Mouse (Mus musculus) frontal cortex, adult (tissue): ENCODE data around the gene Dynll2.

Source experiments
- ATAC-seq: cut with Nextera tagmentation; 2 replicates; pipeline ENCODE4 v1.9.2; 2017; ENCODE audit warnings: mild to moderate bottlenecking, moderate library complexity, mixed read lengths; ENCODE audit not compliant: low TSS enrichment

Gene Dynll2

DNA sequence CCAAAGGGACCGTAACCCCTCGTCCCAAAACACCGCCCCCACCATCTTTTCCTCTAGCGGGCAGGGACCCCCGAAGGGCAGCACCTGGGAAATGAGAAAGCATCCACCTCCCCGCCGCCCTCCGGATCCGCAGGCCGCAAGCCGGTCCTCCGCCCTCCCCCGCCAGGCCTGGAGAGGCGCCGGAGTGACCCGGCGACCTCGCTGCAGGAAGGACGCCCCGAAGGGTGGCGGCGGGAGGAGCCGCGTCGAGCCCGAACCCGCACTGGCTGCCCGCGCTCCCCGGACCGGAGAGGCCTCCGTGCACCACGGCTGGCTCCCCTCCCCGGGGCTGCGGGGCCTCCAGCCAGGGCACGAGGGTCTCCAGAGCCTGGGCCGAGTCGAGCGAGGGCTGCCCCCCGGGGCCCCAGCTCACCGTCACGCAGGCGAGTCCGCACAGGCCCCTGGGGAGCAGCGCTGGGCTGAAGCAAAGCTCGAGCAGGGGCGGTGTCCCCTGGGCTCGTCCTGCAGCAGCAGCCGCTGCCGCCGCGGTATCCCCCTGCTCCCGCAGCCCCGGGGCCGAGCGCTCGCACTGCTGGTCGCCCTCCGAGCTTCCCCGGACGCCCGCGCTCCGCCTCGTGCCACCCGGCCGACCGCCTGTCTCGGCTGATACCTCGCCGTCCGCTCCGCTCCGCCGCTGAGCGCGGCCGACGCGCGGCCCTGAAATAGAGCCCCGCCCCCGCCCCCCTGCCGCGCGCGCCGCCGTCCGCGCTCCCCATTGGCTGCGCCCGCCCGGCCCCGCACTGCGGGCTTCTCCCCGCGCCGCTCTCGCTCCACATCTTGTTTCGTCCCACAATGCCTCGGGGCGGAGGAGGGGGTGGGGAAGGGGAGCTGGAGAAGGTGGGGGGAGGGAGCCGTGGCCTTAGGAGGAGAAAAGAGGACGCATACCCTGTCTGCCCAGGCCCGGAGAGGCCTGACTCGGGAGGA lies at the start of gene Dynll2:
Dynll2 (minus strand) TSS at position 703 of the 963 bp plus-strand sequence.
- peak; percentile 89 for ATAC-seq

GRCm38 (mm10) chr11:88036761-88037251 lies 49.5 kb upstream of the Dynll2 start:
- ATAC-seq, result peak; percentile 55; the same call in 1 of the 2 replicates

GRCm38 (mm10) chr11:88035970-88036369 lies 48.6 kb upstream of the Dynll2 start:
- ATAC-seq, result no peak

- no peak for ATAC-seq
Observed at GRCm38 (mm10) chr11:88031753-88032152, 44.4 kb upstream of the Dynll2 start.

GRCm38 (mm10) chr11:88030836-88031235 lies 43.5 kb upstream of the Dynll2 start:
- no peak for ATAC-seq

- ATAC-seq, result no peak
Observed at GRCm38 (mm10) chr11:88030219-88030618, 42.9 kb upstream of the Dynll2 start.

GRCm38 (mm10) chr11:88028193-88028684 lies 40.9 kb upstream of the Dynll2 start:
- ATAC-seq, result peak; percentile 96

DNA sequence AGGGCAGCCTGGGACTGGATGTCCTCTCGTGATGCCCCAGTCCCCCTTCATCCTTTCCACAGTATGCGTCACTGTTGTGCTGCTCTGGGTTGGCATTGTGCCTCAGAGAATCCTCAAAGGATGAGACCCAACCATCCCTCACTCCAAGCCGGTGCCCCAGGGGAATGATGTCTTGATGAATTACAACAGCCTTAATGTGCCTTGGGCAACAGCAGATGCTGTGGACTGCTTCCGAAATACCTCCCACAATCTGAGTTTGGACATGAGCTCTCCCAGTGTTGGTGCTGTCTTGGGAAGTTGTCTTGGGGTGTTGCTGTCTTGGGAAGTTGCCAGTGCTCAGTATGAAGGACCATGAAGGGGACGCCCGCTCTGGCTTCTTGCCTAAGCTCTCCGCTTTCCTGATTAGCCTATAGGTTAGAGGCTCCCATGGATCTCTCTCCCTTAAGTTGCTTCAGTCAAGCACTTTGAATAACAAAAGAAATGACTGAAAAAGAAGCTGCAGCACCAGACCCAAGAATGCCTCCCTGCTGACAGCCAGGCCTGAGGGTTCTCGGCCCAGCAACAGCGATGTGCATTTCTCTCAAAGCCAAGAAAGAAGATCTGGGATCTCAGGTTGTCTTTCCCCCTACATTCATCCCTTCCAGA lies 40.2 kb upstream of the Dynll2 start:
- no peak for ATAC-seq

- ATAC-seq, result no peak
Observed at GRCm38 (mm10) chr11:88023933-88024332, 36.6 kb upstream of the Dynll2 start.

DNA sequence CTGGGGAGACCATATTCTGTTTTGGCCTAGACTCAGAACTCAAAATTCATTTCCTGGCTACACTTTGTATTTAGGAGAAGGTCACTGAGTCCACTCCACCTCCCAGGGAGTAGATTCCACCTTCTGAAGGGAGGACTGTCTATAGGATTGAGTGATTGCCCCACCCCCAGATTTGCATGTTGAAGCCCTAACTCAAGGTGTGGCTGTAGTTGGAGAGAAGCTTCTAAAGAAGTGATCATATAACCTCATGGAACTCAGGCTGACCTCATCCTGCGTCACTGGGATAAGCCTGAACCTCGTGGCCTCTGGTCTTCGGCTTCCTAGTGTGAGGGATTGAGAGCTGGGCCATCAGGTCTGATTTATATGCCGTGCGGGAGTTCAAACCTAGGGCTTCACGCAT lies 28.5 kb upstream of the Dynll2 start:
- no peak for ATAC-seq

DNA sequence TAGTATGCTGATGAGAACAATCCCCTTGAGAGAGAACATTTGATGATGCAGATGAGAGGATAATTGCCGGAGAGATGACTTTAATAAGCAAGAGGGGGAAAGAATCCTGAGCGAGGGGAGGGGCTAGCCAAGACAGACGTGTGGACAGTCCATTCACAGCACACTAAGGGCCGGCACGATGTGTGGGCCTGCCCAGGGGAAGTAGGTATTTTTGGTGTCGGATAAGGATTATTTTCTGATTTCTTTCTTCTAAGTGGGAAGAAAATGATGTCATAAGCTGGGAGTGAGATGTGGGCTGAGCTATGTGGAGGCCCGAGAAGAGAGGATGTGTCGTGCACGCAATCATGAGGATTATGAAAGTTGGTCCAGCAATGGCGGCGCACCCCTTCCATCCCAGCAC lies 27.8 kb upstream of the Dynll2 start:
- ATAC-seq, result peak; percentile 79

- no peak for ATAC-seq
Observed at GRCm38 (mm10) chr11:88013632-88014031, 26.3 kb upstream of the Dynll2 start.

DNA sequence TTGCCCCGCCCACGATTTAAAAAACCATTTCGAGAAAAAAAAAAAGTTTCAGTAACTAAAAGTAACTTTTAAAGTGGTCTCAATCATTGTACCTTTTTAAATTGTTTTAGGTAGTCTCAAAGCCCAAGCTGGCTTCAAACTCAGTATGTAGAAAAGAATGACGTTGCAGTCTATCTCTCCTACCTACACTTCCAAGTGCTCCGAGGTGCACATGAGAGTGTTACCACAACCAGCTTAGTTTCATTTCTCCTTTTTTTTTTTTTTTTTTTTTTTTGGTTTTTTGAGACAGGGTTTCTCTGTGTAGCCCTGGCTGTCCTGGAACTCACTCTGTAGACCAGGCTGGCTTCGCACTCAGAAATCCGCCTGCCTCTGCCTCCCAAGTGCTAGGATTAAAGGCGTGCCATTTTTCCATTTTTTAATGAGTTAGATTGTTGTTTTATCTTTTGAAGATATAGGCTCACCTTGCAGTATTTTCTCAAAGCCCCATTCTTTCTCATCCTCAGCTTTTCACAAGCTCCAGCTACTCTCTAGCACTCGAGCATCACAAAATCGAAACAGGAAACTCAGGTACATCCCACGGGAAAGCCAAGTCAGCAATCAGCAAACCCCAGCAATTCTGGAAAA lies 25.4 kb upstream of the Dynll2 start:
- ATAC-seq, result no peak

GRCm38 (mm10) chr11:88011914-88012419 lies 24.6 kb upstream of the Dynll2 start:
- ATAC-seq, result no peak

DNA sequence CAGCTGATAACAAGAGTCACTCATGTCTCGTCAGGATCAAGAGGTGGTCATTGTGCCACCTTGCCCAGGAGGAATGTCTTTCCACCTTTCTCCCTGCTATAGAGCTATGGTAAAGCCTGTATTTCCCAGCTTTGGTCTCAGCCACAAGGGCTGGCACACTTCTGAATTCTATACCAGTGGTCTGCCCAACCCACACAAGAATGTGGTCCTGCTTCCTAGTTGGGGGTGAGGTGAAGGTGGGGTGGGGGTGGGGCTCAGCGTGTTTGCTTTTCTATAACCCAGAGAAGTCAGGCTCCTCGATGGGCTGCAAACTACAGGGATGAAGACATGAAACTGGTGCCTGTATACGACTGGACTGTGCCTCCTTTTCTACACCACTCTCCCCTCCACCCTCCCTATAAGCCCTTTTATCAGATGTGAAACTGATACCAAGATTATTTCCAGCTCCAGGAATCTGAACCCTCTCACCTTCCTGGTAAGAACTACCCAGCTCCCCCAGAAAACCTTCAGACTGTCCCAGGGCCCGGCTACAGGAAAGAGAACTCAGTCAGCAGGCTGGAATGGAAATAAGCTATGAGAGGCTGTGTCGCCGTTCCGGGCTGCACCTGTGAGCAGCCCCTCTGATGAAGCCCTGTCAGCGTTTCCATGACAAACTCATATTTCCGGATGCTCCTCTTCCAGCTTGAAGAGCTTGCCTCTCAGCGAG lies 24.0 kb upstream of the Dynll2 start:
- ATAC-seq, result no peak

DNA sequence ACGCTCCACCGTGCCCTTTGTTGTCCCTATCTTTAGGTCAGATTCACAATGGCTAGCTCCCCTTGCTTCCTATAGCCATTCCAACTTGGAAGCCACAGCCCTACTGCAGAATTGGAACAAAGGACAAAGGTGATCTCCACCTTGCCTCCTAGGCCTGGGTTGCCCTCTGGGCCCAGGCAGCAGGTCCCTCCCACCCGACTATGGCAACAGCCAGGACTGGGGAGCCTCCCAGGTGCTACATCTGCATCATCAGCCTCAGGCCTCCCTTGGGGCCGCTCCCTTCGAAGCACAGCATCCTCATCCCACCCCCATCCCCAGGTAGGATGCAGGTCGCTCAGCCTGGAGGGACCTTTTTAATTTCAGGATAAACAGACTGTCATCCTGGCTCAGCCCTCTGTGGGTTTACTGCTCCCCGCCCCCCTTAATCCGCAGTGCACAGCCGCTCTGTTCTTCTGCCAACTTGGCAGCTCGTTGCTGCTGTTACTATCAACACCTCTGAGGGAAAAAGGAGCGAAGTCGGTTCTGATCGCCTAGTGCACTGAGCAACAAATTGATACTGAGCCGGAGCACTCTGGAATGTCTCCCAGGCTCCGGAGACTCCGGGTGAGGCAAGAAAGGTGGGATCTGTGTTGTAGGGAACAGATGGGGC lies 22.3 kb upstream of the Dynll2 start:
- peak; percentile 83 for ATAC-seq

DNA sequence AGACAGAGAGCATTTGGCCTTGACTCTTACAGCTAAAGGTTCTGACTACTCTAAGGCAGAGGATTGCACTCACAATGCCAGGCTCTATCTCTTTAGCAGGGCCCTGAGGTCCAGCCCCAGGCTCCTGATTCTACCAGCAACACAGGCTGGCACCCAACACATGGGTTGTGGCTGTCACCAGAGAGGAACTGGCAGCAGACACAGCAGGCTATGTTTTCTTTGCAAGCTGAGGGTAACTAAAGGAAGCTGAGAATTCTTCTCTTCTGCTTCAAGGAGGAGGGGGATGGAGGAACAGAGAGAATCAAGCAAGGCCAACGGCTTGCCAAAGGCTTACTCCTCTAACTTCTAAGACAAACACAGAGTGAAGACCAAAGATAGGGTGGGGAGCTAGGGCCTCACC lies 21.3 kb upstream of the Dynll2 start:
- no peak for ATAC-seq

- no peak for ATAC-seq
Observed at GRCm38 (mm10) chr11:88004123-88004522, 16.8 kb upstream of the Dynll2 start.

DNA sequence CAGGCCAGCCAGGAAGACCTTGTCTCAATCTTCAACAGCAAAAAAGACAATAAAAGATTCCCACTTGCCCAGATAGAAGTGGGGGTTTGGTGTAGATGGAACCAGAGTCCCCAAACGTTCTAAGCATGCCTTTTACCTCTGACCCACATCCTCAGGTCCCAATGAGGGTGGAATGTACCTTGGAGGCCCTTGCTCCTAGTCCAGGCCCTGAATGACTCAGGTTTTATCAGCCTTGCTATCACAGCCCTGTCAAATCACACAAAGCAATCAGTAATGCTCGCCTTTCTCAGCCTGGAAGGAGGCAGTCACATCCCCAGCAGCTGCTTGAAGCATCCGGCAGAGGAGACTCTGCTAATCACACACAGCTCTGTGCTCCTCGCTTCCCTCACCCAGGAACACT lies 15.4 kb upstream of the Dynll2 start:
- ATAC-seq, result no peak

DNA sequence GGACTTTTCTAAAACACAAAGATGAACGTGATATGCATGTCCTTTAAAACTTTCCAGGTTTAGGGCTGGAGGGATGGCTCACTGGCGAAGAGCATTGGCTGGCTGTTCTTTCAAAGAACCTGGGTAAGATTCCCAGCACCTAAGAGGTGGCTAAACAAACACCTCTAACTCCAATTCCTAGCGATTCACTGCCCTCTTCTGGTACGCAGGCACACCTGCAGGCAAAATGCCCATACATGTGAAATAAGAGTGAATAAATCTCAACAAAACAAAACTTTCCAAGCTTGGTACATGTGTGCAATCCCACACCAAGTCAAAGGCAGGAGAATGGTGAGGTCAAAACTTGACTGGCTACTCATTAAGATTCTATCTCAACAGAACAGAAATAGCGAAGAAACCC lies 12.4 kb upstream of the Dynll2 start:
- no peak for ATAC-seq

- no peak for ATAC-seq
Observed at GRCm38 (mm10) chr11:87991806-87992205, 4.5 kb upstream of the Dynll2 start.
